Mouse (Mus musculus) CH12.LX (cell line): ENCODE measurements around the gene Fxyd5. TPM values are rescaled to one million over a fixed set of nuclear protein-coding genes. Genes with fewer than 3 reads are reported as not detected.

Source experiments
- DNase-seq: peaks from one replicate; pipeline ENCODE4 v3.0.0-alpha.2; 2013; ENCODE audit errors: extremely low read depth
- H3K27ac ChIP-seq: 2 replicates; pipeline ENCODE4 v1.5.1; 2012; ENCODE audit warnings: low read depth, mild to moderate bottlenecking, control low read depth, moderate library complexity; ENCODE audit not compliant: insufficient read depth
- H3K27me3 ChIP-seq: replicated peaks from 2 replicates; pipeline ENCODE3; 2012; ENCODE audit warnings: inconsistent platforms
- H3K36me3 ChIP-seq, 2 experiments: replicated peaks in 1 of 2; 2 replicates each; pipeline versions ENCODE3 to v1.6.1; 2012; ENCODE audit warnings: inconsistent platforms in 1 of 2, low read length in 1 of 2, mild to moderate bottlenecking in 1 of 2, mixed read lengths in 1 of 2, moderate library complexity in 1 of 2; ENCODE audit not compliant: control insufficient read depth in 1 of 2, insufficient read depth in 1 of 2
- H3K4me1 ChIP-seq, 2 experiments: 2 replicates each; pipeline ENCODE4 v1.6.1; 2012; ENCODE audit warnings: inconsistent platforms in 1 of 2, moderate library complexity in 1 of 2; ENCODE audit not compliant: insufficient read depth in 2 of 2, control insufficient read depth in 1 of 2
- H3K4me2 ChIP-seq: 2 replicates; pipeline ENCODE4 v1.6.1; 2012; ENCODE audit warnings: low read depth, mild to moderate bottlenecking, control low read depth; ENCODE audit not compliant: poor library complexity, insufficient read depth, severe bottlenecking
- H3K4me3 ChIP-seq, 3 experiments: fragments of 150-350 bp in 1 of 3; sonication (generic) in 1 of 3; replicated peaks in 1 of 3; 2 replicates each; pipeline versions ENCODE3 to v1.5.1; 2011 to 2012; ENCODE audit warnings: low read depth in 2 of 3, low read length in 2 of 3, mild to moderate bottlenecking in 2 of 3, moderate library complexity in 2 of 3, control low read depth in 1 of 3, improper control_type of control experiment in 1 of 3, inconsistent platforms in 1 of 3, mixed read lengths in 1 of 3; ENCODE audit not compliant: poor library complexity in 1 of 3
- H3K79me2 ChIP-seq: replicated peaks from 2 replicates; pipeline ENCODE4 v1.6.1; 2012; ENCODE audit warnings: mild to moderate bottlenecking, moderate library complexity; ENCODE audit not compliant: control insufficient read depth, poor library complexity, insufficient read depth, severe bottlenecking; ENCODE audit errors: extremely low read depth
- H3K9ac ChIP-seq: 2 replicates; pipeline ENCODE4 v1.6.1; 2012; ENCODE audit warnings: low read depth, mild to moderate bottlenecking, control low read depth, moderate library complexity; ENCODE audit not compliant: insufficient read depth
- H3K9me3 ChIP-seq: replicated peaks from 2 replicates; pipeline ENCODE3; 2012; ENCODE audit warnings: low read length, inconsistent platforms, mixed read lengths
- BHLHE40 ChIP-seq: IDR thresholded peaks from 2 replicates; pipeline ENCODE4 v1.6.1; 2011; ENCODE audit warnings: mild to moderate bottlenecking, low read depth, low read length, improper control_type of control experiment
- CHD2 ChIP-seq: IDR thresholded peaks from 2 replicates; pipeline ENCODE4 v1.6.1; 2011; ENCODE audit warnings: low read length, improper control_type of control experiment
- CTCF ChIP-seq, 2 experiments: IDR thresholded peaks in 1 of 2; conservative IDR thresholded peaks in 1 of 2; 2 replicates each; pipeline ENCODE4 v1.5.1; 2011 to 2012; ENCODE audit warnings: low read depth in 2 of 2, low read length in 2 of 2, improper control_type of control experiment in 1 of 2, inconsistent platforms in 1 of 2, mild to moderate bottlenecking in 1 of 2, moderate library complexity in 1 of 2
- E2F4 ChIP-seq: IDR thresholded peaks from 2 replicates; pipeline ENCODE4 v1.6.1; 2011; ENCODE audit warnings: low read depth, low read length, improper control_type of control experiment; ENCODE audit not compliant: insufficient replicate concordance
- ETS1 ChIP-seq: conservative IDR thresholded peaks from 2 replicates; pipeline ENCODE4 v1.6.1; 2012; ENCODE audit warnings: low read depth, mild to moderate bottlenecking, inconsistent platforms, low read length, improper control_type of control experiment, moderate library complexity
- HCFC1 ChIP-seq: IDR thresholded peaks from 2 replicates; pipeline ENCODE4 v1.6.1; 2012; ENCODE audit warnings: low read depth, mild to moderate bottlenecking, inconsistent platforms, low read length, improper control_type of control experiment
- IRF4 ChIP-seq: IDR thresholded peaks from 2 replicates; pipeline ENCODE4 v1.6.1; 2014; ENCODE audit warnings: low read depth, mild to moderate bottlenecking, inconsistent platforms, low read length, improper control_type of control experiment
- JUND ChIP-seq: conservative IDR thresholded peaks from 2 replicates; pipeline ENCODE4 v1.6.1; 2011; ENCODE audit warnings: low read depth, low read length, improper control_type of control experiment
- KAT2A ChIP-seq: IDR thresholded peaks from 2 replicates; pipeline ENCODE4 v1.6.1; 2012; ENCODE audit warnings: low read length, improper control_type of control experiment, inconsistent platforms; ENCODE audit not compliant: insufficient replicate concordance
- MAFK ChIP-seq: IDR thresholded peaks from 2 replicates; pipeline ENCODE4 v1.6.1; 2011; ENCODE audit warnings: low read length, improper control_type of control experiment; ENCODE audit not compliant: insufficient replicate concordance
- MAX ChIP-seq: IDR thresholded peaks from 2 replicates; pipeline ENCODE4 v1.6.1; 2011; ENCODE audit warnings: low read length, improper control_type of control experiment
- MAZ ChIP-seq: IDR thresholded peaks from 2 replicates; pipeline ENCODE4 v1.6.1; 2012; ENCODE audit warnings: low read depth, mild to moderate bottlenecking, inconsistent platforms, low read length, improper control_type of control experiment, moderate library complexity
- MEF2A ChIP-seq: IDR thresholded peaks from 2 replicates; pipeline ENCODE4 v1.6.1; 2014; ENCODE audit warnings: low read depth, mild to moderate bottlenecking, inconsistent platforms, low read length, improper control_type of control experiment, borderline replicate concordance
- MYC ChIP-seq: IDR thresholded peaks from 2 replicates; pipeline ENCODE4 v1.6.1; 2011; ENCODE audit warnings: low read depth, mild to moderate bottlenecking, improper control_type of control experiment, low read length
- NELFE ChIP-seq: IDR thresholded peaks from 2 replicates; pipeline ENCODE4 v1.6.1; 2011; ENCODE audit warnings: low read depth, low read length, improper control_type of control experiment
- NRF1 ChIP-seq: IDR thresholded peaks from 2 replicates; pipeline ENCODE4 v1.6.1; 2014; ENCODE audit warnings: low read depth, mild to moderate bottlenecking, inconsistent platforms, low read length, improper control_type of control experiment, moderate library complexity
- PAX5 ChIP-seq: IDR thresholded peaks from 2 replicates; pipeline ENCODE4 v1.6.1; 2012; ENCODE audit warnings: low read length, inconsistent platforms, mixed read lengths
- POLR2AphosphoS2 ChIP-seq: IDR thresholded peaks from 2 replicates; pipeline ENCODE4 v1.6.1; 2011; ENCODE audit warnings: low read depth, low read length, improper control_type of control experiment
- RAD21 ChIP-seq: IDR thresholded peaks from 2 replicates; pipeline ENCODE4 v1.6.1; 2011; ENCODE audit warnings: low read depth, mild to moderate bottlenecking, low read length, improper control_type of control experiment, moderate library complexity
- SIN3A ChIP-seq: IDR thresholded peaks from 2 replicates; pipeline ENCODE4 v1.6.1; 2012; ENCODE audit warnings: low read length, improper control_type of control experiment, inconsistent platforms
- TBP ChIP-seq: conservative IDR thresholded peaks from 2 replicates; pipeline ENCODE4 v1.6.1; 2011; ENCODE audit warnings: low read depth, low read length, improper control_type of control experiment
- TCF12 ChIP-seq: IDR thresholded peaks from 2 replicates; pipeline ENCODE4 v1.6.1; 2014; ENCODE audit warnings: low read depth, mild to moderate bottlenecking, inconsistent platforms, low read length, improper control_type of control experiment
- UBTF ChIP-seq: IDR thresholded peaks from 2 replicates; pipeline ENCODE4 v1.6.1; 2012; ENCODE audit warnings: low read depth, mild to moderate bottlenecking, inconsistent platforms, low read length, improper control_type of control experiment, moderate library complexity
- ZC3H11A ChIP-seq: IDR thresholded peaks from 2 replicates; pipeline ENCODE4 v1.6.1; 2012; ENCODE audit warnings: low read depth, mild to moderate bottlenecking, inconsistent platforms, low read length, improper control_type of control experiment
- ZKSCAN1 ChIP-seq: IDR thresholded peaks from 2 replicates; pipeline ENCODE4 v1.6.1; 2012; ENCODE audit warnings: low read depth, inconsistent platforms, low read length, improper control_type of control experiment, borderline replicate concordance
- ZNF384 ChIP-seq: IDR thresholded peaks from 2 replicates; pipeline ENCODE4 v1.6.1; 2012; ENCODE audit warnings: low read depth, low read length, improper control_type of control experiment, inconsistent platforms
- dilution Hi-C: fragments of 300-500 bp; cut with MboI; formaldehyde crosslinking; loops from 2 replicates; pipeline ENCODE4 v1.14.3; 2020; ENCODE audit warnings: low sequenced_read_pairs; ENCODE audit not compliant: extremely low pct_unique_long_range_greater_than_20kb, extremely low pct_ligation_motif_present
- in situ Hi-C: fragments of 300-500 bp; cut with MboI; formaldehyde crosslinking; loops from 3 replicates; pipeline ENCODE4 v1.14.3; 2019; ENCODE audit warnings: low sequenced_read_pairs, low pct_ligation_motif_present, low pct_unique_long_range_greater_than_20kb, mixed read lengths
- polyA plus RNA-seq: library from polyadenylated mRNA; unstranded; fragments of >175 nt; gene quantifications from 2 replicates; pipeline ENCODE4 v1.2.1, GENCODE M21; 2012; ENCODE audit warnings: low read depth; ENCODE audit not compliant: insufficient read length
- total RNA-seq, 2 experiments: library from RNA; depleted of rRNA; stranded (reverse); fragments of 300-350 nt in 1 of 2; fragments of >200 nt in 1 of 2; gene quantifications; 2 replicates each; pipeline ENCODE4 v1.2.3; 2012 to 2014

The Fxyd5 gene
- total and polyA plus RNA-seq, 3 experiments = 43.8 to 124 (median 71.6) TPM

DNA sequence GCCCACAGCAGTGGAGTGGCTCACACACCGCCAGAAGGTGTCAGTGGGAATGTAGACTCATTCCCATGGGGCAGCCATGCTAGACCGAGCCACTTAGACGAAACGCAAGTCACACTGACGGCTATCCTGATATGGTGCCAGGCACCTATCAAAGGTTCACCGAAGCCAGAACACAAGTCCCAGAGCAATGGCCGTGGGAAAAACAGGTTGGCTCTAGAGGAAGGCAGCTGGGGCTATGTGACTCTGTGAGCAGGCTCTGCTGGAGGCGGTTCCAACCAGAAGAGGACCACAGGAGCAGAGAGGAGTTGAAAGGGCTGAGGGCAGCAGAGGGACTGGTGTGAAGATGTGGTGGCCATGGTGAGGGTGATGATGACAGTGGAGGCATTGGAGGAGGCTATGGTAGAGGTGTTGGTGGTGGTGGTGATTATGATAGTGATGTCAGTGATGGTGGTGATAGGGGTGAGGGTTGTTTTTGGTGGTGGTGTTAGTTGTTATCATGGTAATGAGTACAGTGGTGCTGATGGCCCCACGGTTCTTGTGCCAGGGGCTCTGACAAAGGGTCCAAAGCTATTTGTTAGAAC is 44.0 kb upstream of the Fxyd5 start:
- Histone ChIP-seq H3K9ac (no peak overlapping the region), H3K9me3 (peaks cover 3% of the 10 kb centered on the region), H3K4me2 (no peak overlapping the region), H3K79me2 (no peaks in the 10 kb centered on the region), H3K27me3 (no peaks in the 10 kb centered on the region), H3K36me3 (no peaks in the 10 kb centered on the region), H3K4me3 (no peak overlapping the region), H3K4me1 (peaks cover 0 to 16% of the 10 kb centered on the region in 2 experiments; a peak in 2 of 4 replicates), H3K27ac (no peak overlapping the region)
- TF ChIP-seq NELFE = no peak
- TF ChIP-seq E2F4 = no peak
- TF ChIP-seq RAD21 = no peak
- TF ChIP-seq SIN3A = no peak
- TF ChIP-seq JUND = no peak
- TF ChIP-seq ZNF384 = no peak
- TF ChIP-seq TCF12 = no peak
- TF ChIP-seq MAFK = no peak
- no peak for TF ChIP-seq ZKSCAN1
- no peak for TF ChIP-seq HCFC1
- no peak for TF ChIP-seq ZC3H11A
- TF ChIP-seq POLR2AphosphoS2 = no peak
- TF ChIP-seq IRF4 = no peak
- no peak for TF ChIP-seq CTCF (conservative IDR thresholded peaks at IDR 0.05 in 1 of 2, IDR thresholded peaks at IDR 0.05 in 1 of 2; ENCODE audit: low read depth in 2 of 2, low read length in 2 of 2)
- no peak for TF ChIP-seq MAX
- no peak for DNase-seq
- dilution Hi-C loops (no loop called here), in situ Hi-C loops (no loop called here)

DNA sequence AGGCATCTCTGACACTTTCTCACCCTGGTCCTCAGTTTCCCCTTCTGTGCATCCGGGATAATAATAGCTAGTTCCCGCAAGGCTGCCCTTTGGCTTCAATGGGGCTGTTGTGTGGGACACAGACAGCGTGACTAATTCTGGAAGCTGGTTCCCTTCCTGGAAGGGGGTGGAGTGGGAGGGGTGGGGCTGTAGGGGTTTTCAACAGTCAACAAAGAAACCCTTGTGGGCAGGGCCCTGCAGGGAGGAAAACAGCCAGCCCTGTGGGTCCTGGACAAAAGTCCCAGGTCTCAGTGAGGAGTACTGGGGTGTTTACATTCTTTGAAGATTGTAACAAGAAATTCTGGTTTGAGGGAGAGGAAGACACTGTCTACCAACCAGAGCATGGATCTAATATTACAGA is 42.9 kb upstream of the Fxyd5 start:
- Histone ChIP-seq H3K27ac (no peak overlapping the region), H3K27me3 (peaks cover 3% of the 10 kb centered on the region), H3K4me2 (no peak overlapping the region), H3K36me3 (no peaks in the 10 kb centered on the region), H3K9me3 (peaks cover 8% of the 10 kb centered on the region), H3K79me2 (no peaks in the 10 kb centered on the region), H3K9ac (no peak overlapping the region), H3K4me3 (no peak overlapping the region), H3K4me1 (peaks cover 0 to 16% of the 10 kb centered on the region in 2 experiments; a peak in 2 of 4 replicates)
- DNase-seq = no peak
- TF ChIP-seq TBP (no peak), ZKSCAN1 (no peak), SIN3A (no peak), TCF12 (no peak), MAZ (no peak), MEF2A (no peak), MYC (no peak), ETS1 (no peak), ZNF384 (no peak), HCFC1 (no peak), MAFK (no peak), UBTF (no peak), KAT2A (no peak), NRF1 (no peak), PAX5 (no peak), BHLHE40 (no peak), CHD2 (no peak), JUND (no peak)
- in situ Hi-C loops (no loop called here), dilution Hi-C loops (no loop called here)
